Mouse (Mus musculus): ENCODE results near the gene Fam126a.

- no peak for TF ChIP-seq POLR2A (IDR thresholded peaks at IDR 0.05; ENCODE audit: control insufficient read depth, low read depth, low read length)
- no peak for TF ChIP-seq CTCF (IDR thresholded peaks at IDR 0.05; ENCODE audit: control insufficient read depth, insufficient read depth, insufficient replicate concordance, low read depth, low read length)
These were observed 16.5 kb upstream of the Fam126a start for GRCm38 (mm10) chr5:24047001-24047400.

Measured in testis, adult 2 months (tissue).